Mouse (Mus musculus): ENCODE measurements at regions not wholly inside any gene's neighbourhood (a gene's known extent, or its start where the extent isn't known, plus 50 kb on each side); places are given as distances from the start of the nearest gene placed in this dataset.

GRCm38 (mm10) chr14:17427751-17428150, 232.3 kb upstream of the Thrb start:
- TF ChIP-seq EP300 (IDR thresholded peaks at IDR 0.05; ENCODE audit: insufficient read depth, low read depth, low read length): no peak
- no peak for TF ChIP-seq POLR2A (IDR thresholded peaks at IDR 0.05; ENCODE audit: insufficient read depth, low read depth, low read length)

Data from heart, adult 2 months (tissue).